Mouse (Mus musculus): ENCODE measurements around the gene Farp1. TPM values are rescaled to one million over a fixed set of nuclear protein-coding genes. Genes with fewer than 3 reads are reported as not detected.

Farp1 gene
- polyA plus RNA-seq, 1 experiment from 2014 or later, result 24.8 TPM

- 100% methylated on average over 1 of the region's 1 CpGs for WGBS
- H3K9me3 ChIP-seq, result no peaks in the 10 kb centered on the region
- 0 out of 2 replicates have a peak, but pooled peaks have one; percentile 34 for ATAC-seq (ENCODE audit: low FRiP score)
These were observed 185.0 kb downstream of the Farp1 start for GRCm38 (mm10) chr14:121220040-121220322.

GRCm38 (mm10) chr14:121220723-121221122 lies 185.7 kb downstream of the Farp1 start:
- Histone ChIP-seq H3K27ac (no peak overlapping the region), H3K36me3 (peaks cover 29% of the 10 kb centered on the region), H3K4me2 (no peak overlapping the region), H3K9me3 (no peaks in the 10 kb centered on the region), H3K4me1 (replicated peaks) (peaks cover 11% of the 10 kb centered on the region), H3K9ac (no peak overlapping the region), H3K4me3 (no peak overlapping the region), H3K27me3 (no peaks in the 10 kb centered on the region)
- 81% methylated on average over 5 of the region's 5 CpGs for WGBS
- ATAC-seq (ENCODE audit: low FRiP score), result no peak

More at GRCm38 (mm10) chr14:121220040-121220322, 185.0 kb downstream of the Farp1 start:
- Histone ChIP-seq H3K4me1 (replicated peaks) (peaks cover 11% of the 10 kb centered on the region), H3K27ac (0 out of 2 replicates have a peak overlapping the region, but pooled peaks have one; percentile 65), H3K36me3 (peaks cover 29% of the 10 kb centered on the region), H3K4me3 (no peak overlapping the region), H3K4me2 (no peak overlapping the region), H3K9ac (no peak overlapping the region), H3K27me3 (no peaks in the 10 kb centered on the region)

- H3K4me1 ChIP-seq (replicated peaks), result no peaks in the 10 kb centered on the region
- no peak for ATAC-seq (ENCODE audit: low FRiP score)
- peaks cover 28% of the 10 kb centered on the region for H3K36me3 ChIP-seq
- H3K27ac ChIP-seq, result 0 out of 2 replicates have a peak overlapping the region, but pooled peaks have one; percentile 18
- no peak overlapping the region for H3K4me2 ChIP-seq
- H3K9ac ChIP-seq, result no peak overlapping the region
- H3K27me3 ChIP-seq, result no peaks in the 10 kb centered on the region
- H3K4me3 ChIP-seq, result no peak overlapping the region
- 81% methylated on average over 11 of the region's 11 CpGs for WGBS
- H3K9me3 ChIP-seq, result no peaks in the 10 kb centered on the region
These were observed 190.8 kb downstream of the Farp1 start for GRCm38 (mm10) chr14:121225804-121226203.

- Histone ChIP-seq H3K4me3 (no peak overlapping the region), H3K36me3 (peaks cover 34% of the 10 kb centered on the region), H3K27me3 (no peaks in the 10 kb centered on the region), H3K9me3 (no peaks in the 10 kb centered on the region), H3K27ac (no peak overlapping the region), H3K4me1 (replicated peaks) (no peaks in the 10 kb centered on the region), H3K9ac (no peak overlapping the region), H3K4me2 (no peak overlapping the region)
- WGBS, result 92% methylated on average over 9 of the region's 9 CpGs
- ATAC-seq (ENCODE audit: low FRiP score), result no peak
These were observed 194.2 kb downstream of the Farp1 start for GRCm38 (mm10) chr14:121229036-121229773.

GRCm38 (mm10) chr14:121231232-121231631 lies 196.2 kb downstream of the Farp1 start:
- Histone ChIP-seq H3K27ac (no peak overlapping the region), H3K9me3 (no peaks in the 10 kb centered on the region), H3K36me3 (peaks cover 38% of the 10 kb centered on the region), H3K9ac (no peak overlapping the region), H3K4me2 (no peak overlapping the region), H3K27me3 (no peaks in the 10 kb centered on the region), H3K4me3 (no peak overlapping the region), H3K4me1 (replicated peaks) (no peaks in the 10 kb centered on the region)
- 95% methylated on average over 8 of the region's 8 CpGs for WGBS
- no peak for ATAC-seq (ENCODE audit: low FRiP score)

GRCm38 (mm10) chr14:121234741-121235307 lies 199.8 kb downstream of the Farp1 start:
- 57% methylated on average over 12 of the region's 12 CpGs for WGBS

GRCm38 (mm10) chr14:121236736-121237135 lies 201.7 kb downstream of the Farp1 start:
- Histone ChIP-seq H3K4me2 (no peak overlapping the region), H3K27ac (no peak overlapping the region), H3K36me3 (peaks cover 62% of the 10 kb centered on the region), H3K27me3 (no peaks in the 10 kb centered on the region), H3K9me3 (no peaks in the 10 kb centered on the region), H3K9ac (no peak overlapping the region), H3K4me1 (replicated peaks) (peaks cover 12% of the 10 kb centered on the region), H3K4me3 (no peak overlapping the region)
- WGBS, result 55% methylated on average over 4 of the region's 4 CpGs
- 0 out of 2 replicates have a peak, but pooled peaks have one; percentile 32 for ATAC-seq (ENCODE audit: low FRiP score)

More at GRCm38 (mm10) chr14:121234741-121235307, 199.8 kb downstream of the Farp1 start:
- peaks cover 57% of the 10 kb centered on the region for H3K36me3 ChIP-seq
- no peaks in the 10 kb centered on the region for H3K9me3 ChIP-seq
- H3K4me3 ChIP-seq, result no peak overlapping the region
- no peak for ATAC-seq (ENCODE audit: low FRiP score)
- no peak overlapping the region for H3K27ac ChIP-seq
- H3K4me2 ChIP-seq, result no peak overlapping the region
- H3K9ac ChIP-seq, result no peak overlapping the region
- H3K27me3 ChIP-seq, result no peaks in the 10 kb centered on the region
- H3K4me1 ChIP-seq (replicated peaks), result peaks cover 12% of the 10 kb centered on the region

GRCm38 (mm10) chr14:121238727-121239126 lies 203.7 kb downstream of the Farp1 start:
- Histone ChIP-seq H3K27ac (no peak overlapping the region), H3K9me3 (no peaks in the 10 kb centered on the region), H3K4me3 (no peak overlapping the region), H3K27me3 (no peaks in the 10 kb centered on the region), H3K36me3 (peaks cover 62% of the 10 kb centered on the region), H3K4me1 (replicated peaks) (peaks cover 12% of the 10 kb centered on the region), H3K9ac (no peak overlapping the region), H3K4me2 (no peak overlapping the region)
- WGBS, result 93% methylated on average over 10 of the region's 10 CpGs
- no peak for ATAC-seq (ENCODE audit: low FRiP score)

- Histone ChIP-seq H3K36me3 (peaks cover 62% of the 10 kb centered on the region), H3K9me3 (no peaks in the 10 kb centered on the region)
- ATAC-seq (ENCODE audit: low FRiP score), result no peak
These were observed 204.4 kb downstream of the Farp1 start for GRCm38 (mm10) chr14:121239386-121239785.

GRCm38 (mm10) chr14:121244104-121244503 lies 209.1 kb downstream of the Farp1 start:
- H3K36me3 ChIP-seq, result peaks cover 55% of the 10 kb centered on the region
- no peaks in the 10 kb centered on the region for H3K9me3 ChIP-seq
- H3K9ac ChIP-seq, result no peak overlapping the region
- H3K4me3 ChIP-seq, result no peak overlapping the region
- no peak for ATAC-seq (ENCODE audit: low FRiP score)
- no peak overlapping the region for H3K27ac ChIP-seq
- no peaks in the 10 kb centered on the region for H3K27me3 ChIP-seq
- WGBS, result 95% methylated on average over 15 of the region's 15 CpGs
- no peak overlapping the region for H3K4me2 ChIP-seq
- H3K4me1 ChIP-seq (replicated peaks), result peaks cover 18% of the 10 kb centered on the region

More at GRCm38 (mm10) chr14:121239386-121239785, 204.4 kb downstream of the Farp1 start:
- Histone ChIP-seq H3K4me2 (no peak overlapping the region), H3K27ac (no peak overlapping the region), H3K4me3 (no peak overlapping the region), H3K9ac (no peak overlapping the region), H3K27me3 (no peaks in the 10 kb centered on the region), H3K4me1 (replicated peaks) (peaks cover 12% of the 10 kb centered on the region)
- WGBS, result 86% methylated on average over 8 of the region's 8 CpGs

- H3K4me2 ChIP-seq, result no peak overlapping the region
- H3K36me3 ChIP-seq, result peaks cover 37% of the 10 kb centered on the region
- no peak overlapping the region for H3K27ac ChIP-seq
- H3K9me3 ChIP-seq, result no peaks in the 10 kb centered on the region
- no peak overlapping the region for H3K9ac ChIP-seq
- H3K27me3 ChIP-seq, result no peaks in the 10 kb centered on the region
- H3K4me3 ChIP-seq, result no peak overlapping the region
- H3K4me1 ChIP-seq (replicated peaks), result peaks cover 18% of the 10 kb centered on the region
- no peak for ATAC-seq (ENCODE audit: low FRiP score)
- WGBS, result 83% methylated on average over 14 of the region's 14 CpGs
These were observed 211.2 kb downstream of the Farp1 start for GRCm38 (mm10) chr14:121246048-121246731.

- Histone ChIP-seq H3K4me3 (no peak overlapping the region), H3K4me2 (no peak overlapping the region), H3K27ac (peak overlapping the region; percentile 41; the same call in 1 of the 2 replicates), H3K9me3 (no peaks in the 10 kb centered on the region), H3K36me3 (peaks cover 28% of the 10 kb centered on the region), H3K9ac (no peak overlapping the region), H3K27me3 (no peaks in the 10 kb centered on the region), H3K4me1 (replicated peaks) (peaks cover 20% of the 10 kb centered on the region)
- ATAC-seq (ENCODE audit: low FRiP score), result no peak
- 55% methylated on average over 7 of the region's 7 CpGs for WGBS
These were observed 212.3 kb downstream of the Farp1 start for GRCm38 (mm10) chr14:121247287-121247686.

Measured in hindbrain, embryonic 13.5 days (tissue).